Mouse (Mus musculus) skeletal muscle tissue, adult 2 months (tissue): ENCODE results near the gene Gm3500.
"Not testable (repeated sequence)": the region's sequence is repeated elsewhere in the genome, so short reads cannot be mapped to it uniquely, and the experiment has no call there.

Experiments
- DNase-seq: peaks from one replicate; pipeline ENCODE4 v3.0.0-alpha.2; 2012; ENCODE audit warnings: low read depth, low spot score

Gene Gm3500

GRCm38 (mm10) chr14:5388949-5389348 lies at the start of gene Gm3500:
Gene Gm3500 (minus strand): TSS chr14:5389049.
- DNase-seq: not testable (repeated sequence)

- DNase-seq: not testable (repeated sequence)
These were observed 54.0 kb downstream of the Gm3500 start, which contains the start of gene Gm3542 for GRCm38 (mm10) chr14:5334828-5335227. Gene Gm3542 (minus strand): TSS chr14:5334928.
